Mouse (Mus musculus) kidney, postnatal 14 days (tissue): ENCODE data around the gene Clptm1.
A peak's percentile ranks its signal among the peaks of the same experiment; 100 is the strongest.
"Not testable (repeated sequence)": the region's sequence is repeated elsewhere in the genome, so short reads cannot be mapped to it uniquely, and the experiment has no call there.

ENCODE experiments used
- DNase-seq: peaks from one replicate; pipeline ENCODE4 v3.0.0; 2022; ENCODE audit warnings: mixed read lengths

The Clptm1 gene

GRCm38 (mm10) chr7:19691873-19692865 is 27.3 kb upstream of the Clptm1 start, which contains the start of gene Apoc1:
TSS of gene Apoc1 (minus strand) at chr7:19692660.
- no peak for DNase-seq

GRCm38 (mm10) chr7:19691434-19691833 is 26.6 kb upstream of the Clptm1 start:
- no peak for DNase-seq

- DNase-seq = no peak
These were observed 26.0 kb upstream of the Clptm1 start for GRCm38 (mm10) chr7:19690845-19691244.

- no peak for DNase-seq
These were observed 23.8 kb upstream of the Clptm1 start for GRCm38 (mm10) chr7:19688611-19689010.

- DNase-seq = no peak
These were observed 23.3 kb upstream of the Clptm1 start for GRCm38 (mm10) chr7:19688101-19688500.

GRCm38 (mm10) chr7:19686927-19687583 is 22.2 kb upstream of the Clptm1 start:
- DNase-seq = not testable (repeated sequence)

GRCm38 (mm10) chr7:19686521-19686920 is 21.7 kb upstream of the Clptm1 start:
- DNase-seq = no peak

GRCm38 (mm10) chr7:19685374-19685773 is 20.5 kb upstream of the Clptm1 start:
- DNase-seq = no peak

- no peak for DNase-seq
These were observed 19.0 kb upstream of the Clptm1 start for GRCm38 (mm10) chr7:19683771-19684201.

GRCm38 (mm10) chr7:19682979-19683378 is 18.1 kb upstream of the Clptm1 start:
- DNase-seq = no peak

- no peak for DNase-seq
These were observed 16.4 kb upstream of the Clptm1 start, which contains the start of the genes Gm44805 and Apoc4 for GRCm38 (mm10) chr7:19681202-19681694. TSS of gene Gm44805 (minus strand) at chr7:19681423. TSS of gene Apoc4 (minus strand) at chr7:19681479.

- no peak for DNase-seq
These were observed 15.9 kb upstream of the Clptm1 start for GRCm38 (mm10) chr7:19680702-19681101.

- DNase-seq = no peak
These were observed 14.1 kb upstream of the Clptm1 start for GRCm38 (mm10) chr7:19678901-19679300.

- no peak for DNase-seq
These were observed 13.0 kb upstream of the Clptm1 start, which contains the start of gene Apoc2 for GRCm38 (mm10) chr7:19677872-19678271. TSS of gene Apoc2 (minus strand) at chr7:19677941.

- DNase-seq = no peak
These were observed 11.8 kb upstream of the Clptm1 start for GRCm38 (mm10) chr7:19676662-19677061.

GRCm38 (mm10) chr7:19675824-19676223 is 11.0 kb upstream of the Clptm1 start:
- no peak for DNase-seq

- no peak for DNase-seq
These were observed 8.4 kb upstream of the Clptm1 start for GRCm38 (mm10) chr7:19673083-19673699.

- no peak for DNase-seq
These were observed 6.7 kb upstream of the Clptm1 start for GRCm38 (mm10) chr7:19671511-19671910.

- peak; percentile 95 for DNase-seq
These were observed 4.3 kb upstream of the Clptm1 start for GRCm38 (mm10) chr7:19668947-19669721.

- no peak for DNase-seq
These were observed 2.6 kb upstream of the Clptm1 start for GRCm38 (mm10) chr7:19667434-19667833.

- no peak for DNase-seq
These were observed 1.9 kb upstream of the Clptm1 start for GRCm38 (mm10) chr7:19666750-19667149.

GRCm38 (mm10) chr7:19664455-19664954 is 328 bp downstream of the Clptm1 start:
- no peak for DNase-seq
